Mouse (Mus musculus) lung, embryonic 15.5 days (tissue): Measurements from ENCODE around the gene Ramp3. TPM values are rescaled to one million over a fixed set of nuclear protein-coding genes. Genes with fewer than 3 reads are reported as not detected.

Experiments
- ATAC-seq: fragments of 200-750 bp; cut with Nextera tagmentation; 2 replicates; pipeline ENCODE4 v1.8.0; 2017; ENCODE audit warnings: moderate number of reproducible peaks, borderline replicate concordance; ENCODE audit not compliant: low FRiP score, low TSS enrichment; ENCODE audit errors: extremely low read depth
- H3K27ac ChIP-seq: fragments of 300-500 bp; sonication (generic); 2 replicates; pipeline ENCODE4 v1.5.1; 2015; ENCODE audit warnings: moderate library complexity, mild to moderate bottlenecking, inconsistent platforms
- H3K27me3 ChIP-seq: fragments of 300-500 bp; sonication (generic); 2 replicates; pipeline ENCODE4 v1.6.1; 2015; ENCODE audit warnings: inconsistent platforms
- H3K36me3 ChIP-seq: fragments of 300-500 bp; sonication (generic); 2 replicates; pipeline ENCODE4 v1.6.1; 2015; ENCODE audit warnings: inconsistent platforms
- H3K4me1 ChIP-seq: fragments of 300-500 bp; sonication (generic); 2 replicates; pipeline ENCODE4 v1.6.1; 2015; ENCODE audit warnings: inconsistent platforms
- H3K4me2 ChIP-seq: fragments of 300-500 bp; sonication (generic); 2 replicates; pipeline ENCODE4 v1.6.1; 2015; ENCODE audit warnings: inconsistent platforms, mild to moderate bottlenecking, moderate library complexity
- H3K4me3 ChIP-seq: fragments of 300-500 bp; sonication (generic); 2 replicates; pipeline ENCODE4 v1.5.1; 2015; ENCODE audit warnings: mild to moderate bottlenecking, inconsistent platforms
- H3K9ac ChIP-seq: fragments of 300-500 bp; sonication (generic); 2 replicates; pipeline ENCODE4 v1.6.1; 2015; ENCODE audit warnings: inconsistent platforms
- H3K9me3 ChIP-seq: fragments of 300-500 bp; sonication (generic); 2 replicates; pipeline ENCODE4 v1.6.1; 2016; ENCODE audit warnings: inconsistent platforms
- WGBS: fragments of 180-500 bp; shearing (Covaris S2); methylation state at CpG from one replicate; pipeline ENCODE4 v1.1.7; 2015; 5-methylcytosine and 5-hydroxymethylcytosine counted together
- polyA plus RNA-seq: library from polyadenylated mRNA; unstranded; fragments of >200 nt; fragmentation: Nextera tagmentation; extraction: Ambion mirVana; gene quantifications from 2 replicates; pipeline ENCODE4 v1.2.1, GENCODE M21; 2015

The Ramp3 gene
- 1.3 and 2.1 TPM in 2 replicates for polyA plus RNA-seq

DNA sequence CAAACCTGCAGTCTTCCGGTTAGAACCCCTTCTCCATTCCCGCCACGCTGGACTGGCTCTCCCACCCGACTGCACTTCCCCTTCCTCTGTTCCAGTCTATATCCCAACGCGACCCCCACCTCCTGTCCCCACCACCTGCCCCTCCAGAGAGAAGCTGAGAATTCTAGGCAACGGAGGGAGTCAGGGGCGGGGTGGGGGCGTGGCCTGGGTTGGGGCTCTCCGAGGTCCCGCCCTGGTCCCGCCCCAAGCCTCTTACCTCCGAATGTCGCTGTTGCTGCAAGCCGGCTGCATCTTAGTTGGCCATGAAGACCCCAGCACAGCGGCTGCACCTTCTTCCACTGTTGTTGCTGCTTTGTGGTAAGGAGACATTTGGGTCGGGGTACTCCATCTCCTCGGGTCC lies at the start of gene Ramp3:
Ramp3 (plus strand) TSS at position 251 of the 400 bp plus-strand sequence.
- 2% methylated on average over 18 of the region's 18 CpGs for WGBS
- peak within 1 kb of the TSS; percentile 5; the same call in 1 of the 2 replicates for H3K9ac ChIP-seq
- no peaks in the 10 kb centered on the region for H3K27me3 ChIP-seq
- peak within 1 kb of the TSS; percentile 38 for H3K4me3 ChIP-seq
- H3K27ac ChIP-seq = no peak within 1 kb of the TSS
- no peaks in the 10 kb centered on the region for H3K9me3 ChIP-seq
- 0 out of 2 replicates have a peak, but pooled peaks cover 3% of the 10 kb centered on the region for H3K4me1 ChIP-seq
- peak; percentile 69 for ATAC-seq
- no peaks in the 10 kb centered on the region for H3K36me3 ChIP-seq
- peak within 1 kb of the TSS; percentile 74 for H3K4me2 ChIP-seq

DNA sequence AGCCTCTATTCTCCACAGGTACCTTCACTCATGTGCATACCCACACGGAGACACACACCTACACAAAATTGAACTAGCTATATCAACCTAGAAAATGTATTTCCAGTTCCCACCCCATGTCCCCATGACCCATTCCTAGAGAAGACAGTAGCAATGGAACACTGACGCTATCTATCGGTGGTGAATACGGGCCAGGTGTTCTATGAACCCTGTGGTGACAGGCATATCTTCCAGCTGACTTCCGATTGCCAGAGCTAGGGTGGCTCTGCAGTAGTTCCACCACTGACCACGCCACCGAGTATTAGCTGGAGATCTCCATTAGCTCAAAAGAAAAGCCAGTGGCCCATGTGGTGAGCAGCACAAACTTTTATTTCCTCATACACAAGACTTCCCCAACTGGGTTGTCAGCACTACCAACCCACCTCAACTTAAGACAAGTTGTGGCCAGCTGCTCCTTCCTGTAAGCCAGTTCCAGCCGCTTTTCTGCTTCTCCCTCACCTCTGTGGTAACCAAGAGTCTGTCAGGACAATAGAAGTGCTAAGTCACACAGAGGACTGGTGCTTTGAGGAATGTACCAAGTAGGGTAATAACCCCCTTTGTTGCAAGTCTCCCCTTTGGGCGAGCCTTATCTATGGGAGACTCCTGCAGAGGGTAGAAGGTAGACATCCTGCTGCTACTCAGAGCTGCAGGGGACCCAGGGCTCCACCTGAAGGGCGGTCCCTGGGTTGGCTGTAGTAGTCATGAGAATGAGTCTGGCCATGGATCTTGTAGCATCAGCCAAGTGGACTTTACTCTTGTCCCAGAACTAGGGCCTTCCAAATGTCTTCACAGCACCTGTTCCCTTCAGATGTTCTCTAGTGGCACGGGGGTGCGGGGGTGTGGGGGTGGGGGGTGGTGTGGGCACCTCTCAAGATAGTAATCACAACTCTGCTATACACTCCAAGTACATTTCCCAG lies 42.8 kb upstream of the Ramp3 start:
- Histone ChIP-seq H3K9ac (no peak overlapping the region), H3K4me3 (no peak overlapping the region), H3K27ac (no peak overlapping the region), H3K4me2 (no peak overlapping the region), H3K4me1 (no peaks in the 10 kb centered on the region), H3K36me3 (peaks cover 79% of the 10 kb centered on the region), H3K27me3 (no peaks in the 10 kb centered on the region), H3K9me3 (no peaks in the 10 kb centered on the region)
- 85% methylated on average over 12 of the region's 12 CpGs for whole genome bisulfite sequencing
- no peak for ATAC-seq

DNA sequence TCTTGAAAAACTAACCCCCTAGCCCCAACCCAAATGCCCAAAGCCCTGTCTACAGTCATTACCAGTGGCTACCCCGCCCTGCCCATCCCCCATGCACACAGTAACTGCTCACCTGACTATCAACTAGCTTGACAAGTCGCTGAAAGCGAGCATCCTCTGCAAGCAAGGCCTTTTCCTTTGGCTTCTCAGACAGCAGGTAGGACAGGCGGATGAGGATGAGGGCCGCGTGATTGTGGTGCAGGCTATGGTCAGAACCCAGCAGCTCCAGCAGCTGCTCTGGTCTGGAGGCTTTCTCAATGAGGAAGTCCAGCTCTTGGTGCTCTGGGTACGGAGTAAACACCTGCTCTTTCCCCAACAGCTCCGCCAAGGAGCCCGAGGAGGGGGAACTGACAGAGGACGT lies 34.6 kb upstream of the Ramp3 start:
- WGBS = 85% methylated on average over 10 of the region's 10 CpGs
- Histone ChIP-seq H3K36me3 (peaks cover 57% of the 10 kb centered on the region), H3K9me3 (no peaks in the 10 kb centered on the region), H3K27me3 (no peaks in the 10 kb centered on the region), H3K4me2 (peak overlapping the region; percentile 27; the same call in 1 of the 2 replicates), H3K4me3 (no peak overlapping the region), H3K9ac (no peak overlapping the region), H3K4me1 (peaks cover 28% of the 10 kb centered on the region), H3K27ac (no peak overlapping the region)
- ATAC-seq = no peak

DNA sequence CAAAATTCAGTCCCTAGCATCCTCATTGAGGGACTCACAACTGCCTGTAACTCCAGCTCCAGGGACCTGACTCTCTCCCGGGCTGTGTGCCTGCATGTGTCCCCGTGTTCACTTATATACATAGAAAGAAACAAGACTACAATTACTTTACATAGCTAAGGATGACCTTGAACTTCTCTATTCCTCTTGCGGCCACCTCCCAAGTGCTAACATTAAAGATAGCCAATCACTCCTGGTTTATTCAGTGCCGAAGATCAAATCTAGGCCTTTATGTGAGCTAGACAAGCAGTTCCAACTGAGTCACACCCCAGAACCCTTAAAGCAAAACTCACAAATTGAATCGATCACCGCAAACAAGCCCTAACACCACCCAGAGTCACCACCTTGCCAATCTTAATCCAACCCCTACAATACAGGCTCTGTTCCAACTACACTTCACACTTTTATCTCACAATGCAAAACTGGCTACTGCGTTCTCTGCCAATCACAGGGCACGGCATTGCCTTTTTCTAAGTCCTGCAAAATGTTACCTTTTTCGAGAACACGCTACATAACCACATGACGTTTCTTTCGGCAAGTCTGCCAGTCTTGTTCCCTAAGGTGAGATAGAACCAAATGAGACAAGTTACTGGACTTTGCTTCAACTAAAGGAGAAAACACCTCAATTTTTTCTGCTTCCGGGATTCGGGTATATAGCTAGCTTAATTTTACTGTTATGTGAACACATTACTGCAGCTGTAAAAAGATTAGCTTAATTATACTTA lies 33.5 kb upstream of the Ramp3 start:
- Histone ChIP-seq H3K9ac (peak overlapping the region; percentile 52), H3K9me3 (no peaks in the 10 kb centered on the region), H3K4me2 (peak overlapping the region; percentile 56), H3K27me3 (no peaks in the 10 kb centered on the region), H3K4me1 (peaks cover 28% of the 10 kb centered on the region), H3K27ac (no peak overlapping the region), H3K4me3 (peak overlapping the region; percentile 65), H3K36me3 (peaks cover 46% of the 10 kb centered on the region)
- WGBS = 60% methylated on average over 14 of the region's 14 CpGs
- no peak for ATAC-seq

DNA sequence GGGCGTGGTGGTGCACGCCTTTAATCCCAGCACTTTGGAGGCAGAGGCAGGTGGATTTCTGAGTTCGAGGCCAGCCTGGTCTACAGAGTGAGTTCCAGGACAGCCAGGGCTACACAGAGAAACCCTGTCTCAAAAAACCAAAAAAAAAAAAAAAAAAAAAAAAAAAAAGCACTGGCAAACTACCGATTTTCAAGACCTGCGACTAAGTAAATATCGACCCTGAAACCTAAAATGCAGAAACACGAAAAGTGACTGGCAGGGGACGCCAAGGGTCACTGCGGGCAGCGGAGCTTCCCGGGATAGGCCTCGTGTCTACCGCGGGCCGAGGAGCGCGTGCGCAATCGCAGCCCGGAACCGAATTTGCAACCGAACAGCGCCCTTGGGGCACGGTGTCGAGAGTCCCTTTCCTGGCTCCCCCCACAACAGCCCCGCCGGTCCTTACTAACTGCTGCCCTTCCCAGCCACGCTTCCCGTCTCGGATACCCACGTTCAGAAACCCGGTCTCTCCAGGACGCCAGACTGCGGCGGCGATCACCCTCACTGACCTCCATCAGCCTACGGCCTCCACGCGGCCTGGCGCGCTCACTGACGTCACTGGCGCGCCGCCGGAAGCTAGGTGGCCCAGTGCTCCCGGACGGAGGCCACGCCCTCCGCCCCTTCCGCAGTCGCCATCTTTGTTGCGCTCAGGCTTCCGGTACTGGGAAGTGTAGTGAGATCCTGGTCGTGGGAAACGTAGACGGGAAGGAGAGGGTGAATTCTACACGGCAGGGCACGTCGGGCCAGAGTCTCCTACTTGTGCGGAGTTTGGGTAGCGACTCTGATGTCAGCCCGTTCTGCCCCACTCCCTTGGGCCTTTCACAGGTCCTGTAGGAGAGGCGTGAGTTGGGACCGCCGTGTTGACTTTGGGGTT lies 32.6 kb upstream of the Ramp3 start, which contains the start of gene Tbrg4:
Tbrg4 (minus strand) TSS at position 590 of the 910 bp plus-strand sequence.
- Histone ChIP-seq H3K36me3 (peaks cover 36% of the 10 kb centered on the region), H3K9me3 (no peaks in the 10 kb centered on the region), H3K4me3 (peak within 1 kb of the TSS; percentile 65), H3K27me3 (no peaks in the 10 kb centered on the region), H3K4me2 (peak within 1 kb of the TSS; percentile 68), H3K9ac (peak within 1 kb of the TSS; percentile 67), H3K27ac (peak within 1 kb of the TSS; percentile 86), H3K4me1 (peaks cover 28% of the 10 kb centered on the region)
- WGBS = under 1% methylated on average over 66 of the region's 66 CpGs
- ATAC-seq = peak; percentile 96

DNA sequence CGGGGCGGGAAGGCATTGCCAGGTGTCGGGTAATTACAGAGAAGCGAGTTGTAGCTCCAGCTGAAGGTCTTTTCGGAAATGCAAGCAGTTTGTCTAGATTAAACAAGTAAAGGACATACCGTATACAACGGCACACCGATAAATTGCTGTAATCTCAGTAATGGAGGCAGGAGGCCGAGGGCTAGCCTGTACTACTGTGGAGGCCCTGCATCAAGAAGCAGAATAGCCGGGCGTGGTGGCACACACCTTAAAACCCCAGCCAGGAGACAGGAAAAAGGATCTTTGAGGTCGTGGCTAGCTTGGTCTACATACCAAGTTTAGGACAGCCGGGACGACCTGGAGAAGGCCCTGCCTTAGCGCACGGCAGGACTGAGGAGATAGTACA lies 31.9 kb upstream of the Ramp3 start:
- Histone ChIP-seq H3K4me3 (peak overlapping the region; percentile 65), H3K9me3 (no peaks in the 10 kb centered on the region), H3K4me1 (peaks cover 28% of the 10 kb centered on the region), H3K36me3 (peaks cover 30% of the 10 kb centered on the region), H3K4me2 (peak overlapping the region; percentile 68), H3K27ac (peak overlapping the region; percentile 86), H3K9ac (peak overlapping the region; percentile 67), H3K27me3 (no peaks in the 10 kb centered on the region)
- ATAC-seq = peak; percentile 10; the same call in 1 of the 2 replicates
- 9% methylated on average over 16 of the region's 16 CpGs for WGBS

DNA sequence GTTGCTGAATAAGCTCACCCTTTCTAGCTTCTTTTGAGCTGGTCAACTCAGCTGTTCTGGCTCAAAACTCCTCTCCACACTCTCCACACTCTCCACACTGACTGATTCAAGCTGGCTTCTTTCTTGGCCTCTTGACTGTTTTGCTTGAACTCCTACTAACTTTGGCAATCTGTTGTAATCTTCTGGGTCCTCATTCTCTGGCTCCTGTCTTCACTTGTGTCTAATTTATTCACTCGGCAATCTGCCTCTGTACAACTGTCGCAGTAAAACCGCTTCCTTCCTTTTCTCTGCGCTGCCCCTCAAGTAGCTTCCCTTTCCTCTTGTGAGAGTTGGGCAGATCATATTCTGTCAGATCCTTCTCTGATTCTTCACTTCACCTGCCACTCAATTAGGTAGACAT lies 30.6 kb upstream of the Ramp3 start:
- H3K36me3 ChIP-seq = peaks cover 17% of the 10 kb centered on the region
- H3K4me1 ChIP-seq = peaks cover 28% of the 10 kb centered on the region
- H3K27me3 ChIP-seq = no peaks in the 10 kb centered on the region
- 87% methylated on average over 4 of the region's 4 CpGs for WGBS
- H3K4me2 ChIP-seq = no peak overlapping the region
- no peaks in the 10 kb centered on the region for H3K9me3 ChIP-seq
- H3K27ac ChIP-seq = no peak overlapping the region
- H3K4me3 ChIP-seq = no peak overlapping the region
- H3K9ac ChIP-seq = no peak overlapping the region
- no peak for ATAC-seq

DNA sequence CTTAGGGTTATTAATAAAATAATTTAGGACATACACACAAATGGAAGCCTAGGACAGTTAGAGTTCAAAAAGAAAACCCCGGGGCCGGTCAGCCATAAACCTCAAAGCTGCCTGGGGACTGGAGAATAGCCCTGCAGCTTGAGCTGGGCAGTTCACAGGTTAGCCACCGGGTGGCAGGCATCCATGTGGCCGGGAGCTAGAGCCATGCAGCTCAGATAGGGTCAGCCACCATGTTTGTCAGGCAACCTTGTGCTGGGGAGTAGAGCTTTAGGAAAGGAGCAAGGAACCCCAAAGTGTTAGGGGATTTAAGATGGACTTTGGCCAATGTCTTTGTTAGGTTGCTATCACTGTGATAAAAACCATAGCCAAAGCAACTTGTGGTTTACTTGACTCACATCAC lies 29.8 kb upstream of the Ramp3 start:
- Histone ChIP-seq H3K27me3 (no peaks in the 10 kb centered on the region), H3K4me2 (no peak overlapping the region), H3K9me3 (no peaks in the 10 kb centered on the region), H3K27ac (no peak overlapping the region), H3K4me3 (no peak overlapping the region), H3K36me3 (peaks cover 10% of the 10 kb centered on the region), H3K4me1 (peaks cover 22% of the 10 kb centered on the region), H3K9ac (no peak overlapping the region)
- no peak for ATAC-seq
- WGBS = 32% methylated on average over 4 of the region's 4 CpGs

DNA sequence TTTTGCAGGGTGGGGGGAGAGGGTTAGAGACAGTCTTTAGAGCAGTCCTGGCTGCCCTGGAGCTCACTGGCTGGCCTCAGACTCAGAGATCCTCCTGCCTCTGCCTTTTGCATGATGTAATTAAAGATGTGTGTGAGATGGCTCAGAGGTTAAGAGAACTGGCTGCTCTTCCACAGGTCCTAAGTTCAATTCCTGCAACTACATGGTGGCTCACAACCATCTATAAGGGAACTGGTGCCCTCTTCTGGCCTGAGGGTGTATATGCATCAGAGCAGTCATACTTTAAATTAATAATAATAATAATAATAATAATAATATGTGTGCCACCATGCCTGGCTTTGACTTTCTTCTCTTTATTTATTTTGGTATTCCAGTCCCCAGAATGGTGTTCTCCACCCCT lies 28.7 kb upstream of the Ramp3 start:
- no peak for ATAC-seq

DNA sequence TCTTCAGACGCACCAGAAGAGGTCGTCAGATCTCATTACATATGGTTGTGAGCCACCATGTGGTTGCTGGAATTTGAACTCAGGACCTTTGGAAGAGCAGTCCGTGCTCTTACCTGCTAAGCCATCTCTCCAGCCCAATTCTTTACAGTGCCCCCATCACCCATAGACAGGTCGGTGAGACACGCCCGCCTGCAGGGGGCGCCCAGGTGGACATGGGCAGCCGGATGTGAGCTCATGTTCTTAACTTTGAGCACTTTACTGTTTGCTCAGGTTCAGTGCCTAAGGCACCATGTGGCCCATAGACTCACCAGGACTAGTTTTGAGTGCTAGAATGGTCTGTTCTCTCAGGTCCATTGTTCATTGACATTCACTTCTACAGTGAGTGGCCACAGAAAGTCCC lies 22.2 kb upstream of the Ramp3 start:
- Histone ChIP-seq H3K27me3 (no peaks in the 10 kb centered on the region), H3K4me1 (no peaks in the 10 kb centered on the region), H3K4me3 (no peak overlapping the region), H3K27ac (no peak overlapping the region), H3K9ac (no peak overlapping the region), H3K4me2 (no peak overlapping the region), H3K36me3 (no peaks in the 10 kb centered on the region), H3K9me3 (no peaks in the 10 kb centered on the region)
- ATAC-seq = no peak
- 67% methylated on average over 8 of the region's 8 CpGs for WGBS

More for the DNA sequence above, 28.7 kb upstream of the Ramp3 start:
- Histone ChIP-seq H3K36me3 (no peaks in the 10 kb centered on the region; the same call in 1 of the 2 replicates), H3K9me3 (no peaks in the 10 kb centered on the region), H3K27me3 (no peaks in the 10 kb centered on the region), H3K4me1 (peaks cover 11% of the 10 kb centered on the region), H3K4me2 (no peak overlapping the region), H3K4me3 (no peak overlapping the region), H3K9ac (no peak overlapping the region), H3K27ac (no peak overlapping the region)

DNA sequence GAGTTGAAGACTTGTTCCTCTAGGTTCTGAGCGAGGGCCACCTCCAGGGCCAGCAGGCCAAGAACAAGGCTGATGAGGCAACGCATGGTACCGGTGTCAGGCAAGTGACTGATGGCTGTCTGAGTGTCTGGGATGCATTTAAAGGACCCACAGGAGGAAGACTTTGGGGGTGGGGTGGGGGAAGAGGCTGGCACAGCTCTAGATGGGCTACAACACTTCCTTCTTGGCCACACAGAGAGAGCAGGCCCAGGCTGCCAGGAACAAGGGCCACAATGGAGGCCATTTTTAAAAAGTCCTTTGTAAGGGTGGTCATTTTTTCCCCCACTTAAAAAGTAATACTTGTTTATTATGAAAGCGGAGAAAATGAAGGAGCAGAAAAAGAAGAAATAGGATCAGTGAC lies 19.8 kb upstream of the Ramp3 start, which contains the start of gene Wap:
Wap (minus strand) TSS at position 101 of the 400 bp plus-strand sequence.
- 85% methylated on average over 4 of the region's 4 CpGs for WGBS
- ATAC-seq = no peak

More for the DNA sequence above, 19.8 kb upstream of the Ramp3 start, which contains the start of gene Wap:
- no peaks in the 10 kb centered on the region for H3K4me1 ChIP-seq
- H3K9me3 ChIP-seq = no peaks in the 10 kb centered on the region
- H3K27me3 ChIP-seq = no peaks in the 10 kb centered on the region
- no peak within 1 kb of the TSS for H3K4me2 ChIP-seq
- no peak within 1 kb of the TSS for H3K9ac ChIP-seq
- no peaks in the 10 kb centered on the region for H3K36me3 ChIP-seq
- H3K27ac ChIP-seq = no peak within 1 kb of the TSS
- H3K4me3 ChIP-seq = no peak within 1 kb of the TSS
